Mouse (Mus musculus): ENCODE measurements at regions not wholly inside any gene's neighbourhood (a gene's known extent, or its start where the extent isn't known, plus 50 kb on each side); places are given as distances from the start of the nearest gene placed in this dataset.

DNA sequence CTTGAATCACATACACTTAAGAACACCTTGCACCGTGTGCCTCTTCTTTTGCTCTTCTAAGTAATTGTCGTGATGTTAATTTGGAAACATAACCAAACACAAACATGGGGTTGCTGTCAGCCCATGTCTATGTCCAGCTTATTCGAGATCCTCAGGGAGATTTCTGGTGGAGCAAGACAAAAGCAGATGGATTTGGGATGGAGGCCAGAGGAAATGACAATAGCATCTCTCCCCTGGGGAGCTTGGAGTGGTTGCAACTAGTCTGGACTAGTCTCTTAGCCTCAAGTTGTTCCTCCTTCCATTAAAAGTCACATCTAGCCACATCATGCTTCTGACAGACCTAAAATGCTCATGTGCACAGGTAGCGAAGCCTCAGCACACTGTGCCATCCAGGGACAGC lies 161.0 kb downstream of the Tomm20 start:
- no peak overlapping the region for H3K9ac ChIP-seq (ENCODE audit: low read length)
- no peaks in the 10 kb centered on the region for H3K27me3 ChIP-seq (ENCODE audit: control insufficient read depth, insufficient read depth, low read length)
- H3K9me3 ChIP-seq (ENCODE audit: control insufficient read depth, low read length) = no peaks in the 10 kb centered on the region
- ATAC-seq (ENCODE audit: insufficient read depth, low FRiP score, low TSS enrichment) (no peak), DNase-seq (ENCODE audit: low spot score) (no peak)
- H3K4me3 ChIP-seq (ENCODE audit: low read depth, low read length) = no peak overlapping the region
- 89% methylated on average over 4 of the region's 4 CpGs for WGBS
- no peaks in the 10 kb centered on the region for H3K4me1 ChIP-seq (ENCODE audit: control insufficient read depth, insufficient read depth, low read length)
- H3K36me3 ChIP-seq (ENCODE audit: control insufficient read depth, insufficient read depth, low read length) = no peaks in the 10 kb centered on the region
- H3K4me2 ChIP-seq (ENCODE audit: low read depth) = no peak overlapping the region
- no peak overlapping the region for H3K27ac ChIP-seq (ENCODE audit: low read depth, low read length)

DNA sequence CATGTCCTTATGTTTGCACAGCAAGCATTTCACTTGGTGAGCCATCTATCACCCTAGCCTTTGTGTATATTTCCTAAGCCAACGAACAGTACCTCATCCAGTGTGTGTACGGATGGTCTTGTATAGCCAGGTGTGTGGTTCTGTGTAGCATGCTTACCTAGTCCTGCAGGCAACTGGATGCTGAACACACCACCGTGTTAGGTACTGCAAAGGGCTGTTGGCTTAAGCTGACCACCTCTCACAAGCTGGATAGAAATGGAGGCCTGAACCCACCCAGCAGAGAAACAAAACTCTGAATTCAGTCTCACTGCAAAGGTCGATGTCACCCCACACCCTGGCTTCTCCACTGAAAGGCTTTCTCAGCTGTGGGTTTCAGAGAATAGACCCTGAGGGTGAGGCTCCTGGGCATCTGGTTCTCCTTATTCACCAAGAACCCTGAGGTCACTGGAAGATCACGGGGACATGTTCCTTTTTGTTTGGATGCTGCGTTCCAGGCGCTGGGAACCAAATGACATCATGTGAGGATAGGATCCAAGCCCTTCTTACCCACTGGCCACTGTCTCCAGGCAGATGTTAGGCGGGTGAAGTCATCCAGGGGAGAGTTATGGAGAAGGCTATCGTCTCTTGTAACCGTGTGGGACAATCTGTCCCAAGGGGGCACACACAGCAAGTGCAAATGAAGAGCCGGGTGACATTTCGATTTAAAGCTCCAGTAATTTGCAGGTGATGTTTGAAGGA lies 161.8 kb downstream of the Tomm20 start:
- no peak for ATAC-seq (ENCODE audit: insufficient read depth, low FRiP score, low TSS enrichment)
- no peak overlapping the region for H3K27ac ChIP-seq (ENCODE audit: low read depth, low read length)

DNA sequence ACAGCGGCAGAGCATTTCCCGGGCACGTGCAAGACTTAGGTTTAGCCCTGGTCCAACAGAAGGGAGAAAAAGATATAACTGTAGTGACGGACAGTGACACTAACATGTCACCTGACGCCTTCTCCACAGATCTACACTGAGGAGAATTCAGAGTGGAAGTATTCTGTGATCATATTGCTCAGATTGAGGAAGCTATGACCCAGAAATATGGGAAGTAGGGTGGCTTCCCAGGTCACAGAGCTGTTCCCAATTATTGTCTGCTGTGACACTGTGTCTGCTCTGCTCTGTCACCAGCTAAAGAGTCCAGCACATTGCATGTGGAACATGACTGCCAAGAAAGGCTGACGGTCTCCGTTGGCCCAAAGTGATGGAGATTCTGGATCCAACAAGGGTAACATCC lies 167.0 kb downstream of the Tomm20 start:
- Histone ChIP-seq H3K27me3 (ENCODE audit: control insufficient read depth, insufficient read depth, low read length) (no peaks in the 10 kb centered on the region), H3K9ac (ENCODE audit: low read length) (no peak overlapping the region), H3K36me3 (ENCODE audit: control insufficient read depth, insufficient read depth, low read length) (no peaks in the 10 kb centered on the region), H3K4me2 (ENCODE audit: low read depth) (no peak overlapping the region), H3K4me1 (ENCODE audit: control insufficient read depth, insufficient read depth, low read length) (no peaks in the 10 kb centered on the region), H3K27ac (ENCODE audit: low read depth, low read length) (no peak overlapping the region), H3K9me3 (ENCODE audit: control insufficient read depth, low read length) (no peaks in the 10 kb centered on the region), H3K4me3 (ENCODE audit: low read depth, low read length) (no peak overlapping the region)
- no peak for ATAC-seq (ENCODE audit: insufficient read depth, low FRiP score, low TSS enrichment)
- 95% methylated on average over 7 of the region's 7 CpGs for WGBS
- DNase-seq (ENCODE audit: low spot score) = no peak

More for the DNA sequence above, 161.8 kb downstream of the Tomm20 start:
- Histone ChIP-seq H3K9ac (ENCODE audit: low read length) (no peak overlapping the region), H3K27me3 (ENCODE audit: control insufficient read depth, insufficient read depth, low read length) (no peaks in the 10 kb centered on the region), H3K4me1 (ENCODE audit: control insufficient read depth, insufficient read depth, low read length) (no peaks in the 10 kb centered on the region), H3K9me3 (ENCODE audit: control insufficient read depth, low read length) (no peaks in the 10 kb centered on the region), H3K4me2 (ENCODE audit: low read depth) (no peak overlapping the region), H3K36me3 (ENCODE audit: control insufficient read depth, insufficient read depth, low read length) (no peaks in the 10 kb centered on the region), H3K4me3 (ENCODE audit: low read depth, low read length) (no peak overlapping the region)
- 77% methylated on average over 12 of the region's 12 CpGs for WGBS
- no peak for DNase-seq (ENCODE audit: low spot score)

DNA sequence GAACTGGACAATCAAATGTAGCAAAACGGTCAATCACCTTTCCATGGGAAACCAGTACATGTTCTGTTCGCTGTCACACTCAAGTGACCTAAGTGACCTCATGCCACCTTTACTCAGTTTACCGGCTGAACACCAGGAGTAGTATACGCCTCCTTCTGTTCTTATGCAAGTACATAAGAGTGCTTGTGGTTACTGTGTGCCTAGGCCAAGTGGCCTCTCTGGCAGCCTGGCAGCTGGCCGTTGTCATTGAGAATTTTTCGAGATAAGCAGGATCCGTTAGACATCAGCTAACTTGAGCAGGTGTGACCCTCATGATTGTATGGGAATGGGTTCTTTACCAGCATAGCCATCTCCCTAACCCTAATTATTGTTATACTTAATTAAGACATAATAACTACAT lies 167.5 kb downstream of the Tomm20 start:
- Histone ChIP-seq H3K36me3 (ENCODE audit: control insufficient read depth, insufficient read depth, low read length) (no peaks in the 10 kb centered on the region), H3K27ac (ENCODE audit: low read depth, low read length) (no peak overlapping the region), H3K9ac (ENCODE audit: low read length) (no peak overlapping the region), H3K9me3 (ENCODE audit: control insufficient read depth, low read length) (no peaks in the 10 kb centered on the region), H3K27me3 (ENCODE audit: control insufficient read depth, insufficient read depth, low read length) (no peaks in the 10 kb centered on the region), H3K4me3 (ENCODE audit: low read depth, low read length) (no peak overlapping the region), H3K4me1 (ENCODE audit: control insufficient read depth, insufficient read depth, low read length) (no peaks in the 10 kb centered on the region), H3K4me2 (ENCODE audit: low read depth) (no peak overlapping the region)
- WGBS = 95% methylated on average over 7 of the region's 7 CpGs
- DNase-seq (ENCODE audit: low spot score) (no peak), ATAC-seq (ENCODE audit: insufficient read depth, low FRiP score, low TSS enrichment) (no peak)

DNA sequence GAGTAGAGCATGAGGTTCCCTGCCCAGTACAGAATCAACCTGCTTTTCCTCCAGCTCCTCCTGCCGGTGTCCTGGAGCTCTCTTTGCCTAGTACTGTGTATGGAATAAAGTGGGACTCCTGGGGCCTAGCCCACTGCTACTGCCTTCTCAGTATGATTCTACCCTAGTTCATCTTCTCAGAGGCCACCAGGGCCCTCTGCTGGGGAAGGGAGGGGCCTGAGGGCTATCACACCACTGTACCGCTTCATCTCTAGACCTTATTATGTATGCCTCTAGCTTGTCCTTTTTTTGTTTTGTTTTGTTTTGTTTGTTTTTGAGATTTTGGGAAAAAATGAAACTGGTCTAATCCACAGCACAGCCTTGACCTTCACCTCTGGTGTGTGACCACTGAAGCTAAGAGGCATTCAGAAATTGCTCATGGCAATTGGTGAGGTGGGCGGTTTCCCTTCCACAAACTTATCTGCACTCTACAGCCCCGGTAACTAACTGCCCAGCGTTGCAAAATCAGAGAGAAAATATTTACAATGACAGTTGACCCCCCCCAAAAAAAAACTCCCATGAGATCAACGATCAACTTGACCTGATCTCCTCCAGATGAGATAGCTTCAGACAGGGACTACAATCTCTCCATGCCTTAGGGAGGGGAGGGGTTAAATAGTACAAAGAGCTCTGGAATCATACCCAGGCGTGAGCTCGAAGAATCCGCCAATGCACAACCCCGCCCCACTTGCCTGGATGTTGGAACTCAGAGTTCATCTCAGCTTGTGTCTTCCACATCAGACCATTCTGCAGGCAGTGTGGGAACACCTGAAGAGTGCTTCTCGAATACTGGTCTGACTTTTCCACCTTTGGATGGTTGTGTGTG lies 168.8 kb downstream of the Tomm20 start:
- ATAC-seq (ENCODE audit: insufficient read depth, low FRiP score, low TSS enrichment) (no peak), DNase-seq (ENCODE audit: low spot score) (no peak)
- H3K4me2 ChIP-seq (ENCODE audit: low read depth) = no peak overlapping the region
- no peak overlapping the region for H3K27ac ChIP-seq (ENCODE audit: low read depth, low read length)
- H3K36me3 ChIP-seq (ENCODE audit: control insufficient read depth, insufficient read depth, low read length) = no peaks in the 10 kb centered on the region
- no peak overlapping the region for H3K4me3 ChIP-seq (ENCODE audit: low read depth, low read length)
- 88% methylated on average over 11 of the region's 11 CpGs for WGBS
- H3K9ac ChIP-seq (ENCODE audit: low read length) = no peak overlapping the region
- no peaks in the 10 kb centered on the region for H3K27me3 ChIP-seq (ENCODE audit: control insufficient read depth, insufficient read depth, low read length)
- H3K9me3 ChIP-seq (ENCODE audit: control insufficient read depth, low read length) = no peaks in the 10 kb centered on the region
- H3K4me1 ChIP-seq (ENCODE audit: control insufficient read depth, insufficient read depth, low read length) = no peaks in the 10 kb centered on the region

DNA sequence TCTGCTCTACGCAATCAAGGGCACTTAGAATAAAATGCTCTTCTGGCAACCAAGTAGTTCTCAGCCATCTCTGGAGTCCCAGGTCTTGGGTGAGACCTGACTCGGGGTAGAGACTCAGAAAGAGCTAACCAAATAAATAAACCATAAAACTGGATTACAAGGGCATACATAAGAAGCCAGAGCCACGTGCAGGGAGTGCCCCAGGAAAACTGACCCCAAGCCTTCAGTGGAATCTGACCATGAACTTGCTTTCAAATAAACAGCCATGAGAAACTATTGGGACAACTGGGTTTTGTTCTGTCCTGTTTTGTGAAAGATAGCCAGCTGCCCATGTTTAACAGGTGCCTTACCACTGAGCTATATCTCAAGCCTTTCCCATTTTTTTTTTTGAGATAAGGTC lies 170.3 kb downstream of the Tomm20 start:
- Histone ChIP-seq H3K4me3 (ENCODE audit: low read depth, low read length) (no peak overlapping the region), H3K27me3 (ENCODE audit: control insufficient read depth, insufficient read depth, low read length) (no peaks in the 10 kb centered on the region), H3K9ac (ENCODE audit: low read length) (no peak overlapping the region), H3K4me1 (ENCODE audit: control insufficient read depth, insufficient read depth, low read length) (no peaks in the 10 kb centered on the region), H3K36me3 (ENCODE audit: control insufficient read depth, insufficient read depth, low read length) (no peaks in the 10 kb centered on the region), H3K27ac (ENCODE audit: low read depth, low read length) (no peak overlapping the region), H3K4me2 (ENCODE audit: low read depth) (no peak overlapping the region), H3K9me3 (ENCODE audit: control insufficient read depth, low read length) (no peaks in the 10 kb centered on the region)
- ATAC-seq (ENCODE audit: insufficient read depth, low FRiP score, low TSS enrichment) (no peak), DNase-seq (ENCODE audit: low spot score) (no peak)
- WGBS = 72% methylated on average over 3 of the region's 3 CpGs

DNA sequence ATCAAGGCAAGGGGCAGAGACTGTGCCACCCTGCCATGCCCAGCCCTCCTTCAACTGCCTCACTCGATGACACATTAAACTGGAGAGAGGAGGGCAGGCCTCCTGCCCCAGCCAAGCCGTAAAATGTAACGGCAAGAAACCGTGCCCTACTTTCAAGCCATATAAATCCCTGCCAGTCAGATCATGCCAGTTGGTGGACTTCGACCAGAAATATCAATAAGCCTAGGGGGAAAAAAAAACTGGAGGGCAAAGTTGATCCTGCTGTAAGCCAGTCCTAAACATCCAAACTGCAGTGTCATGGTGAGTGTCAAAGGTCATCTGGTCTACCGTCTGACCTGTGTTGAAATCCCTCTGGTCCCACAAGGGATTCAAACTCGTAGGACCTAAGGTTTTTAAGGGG lies 170.8 kb downstream of the Tomm20 start:
- ATAC-seq (ENCODE audit: insufficient read depth, low FRiP score, low TSS enrichment) (no peak), DNase-seq (ENCODE audit: low spot score) (no peak)
- Histone ChIP-seq H3K4me3 (ENCODE audit: low read depth, low read length) (no peak overlapping the region), H3K27ac (ENCODE audit: low read depth, low read length) (no peak overlapping the region), H3K4me2 (ENCODE audit: low read depth) (no peak overlapping the region), H3K4me1 (ENCODE audit: control insufficient read depth, insufficient read depth, low read length) (no peaks in the 10 kb centered on the region), H3K9ac (ENCODE audit: low read length) (no peak overlapping the region), H3K36me3 (ENCODE audit: control insufficient read depth, insufficient read depth, low read length) (no peaks in the 10 kb centered on the region), H3K9me3 (ENCODE audit: control insufficient read depth, low read length) (no peaks in the 10 kb centered on the region), H3K27me3 (ENCODE audit: control insufficient read depth, insufficient read depth, low read length) (no peaks in the 10 kb centered on the region)
- WGBS = 76% methylated on average over 7 of the region's 7 CpGs

DNA sequence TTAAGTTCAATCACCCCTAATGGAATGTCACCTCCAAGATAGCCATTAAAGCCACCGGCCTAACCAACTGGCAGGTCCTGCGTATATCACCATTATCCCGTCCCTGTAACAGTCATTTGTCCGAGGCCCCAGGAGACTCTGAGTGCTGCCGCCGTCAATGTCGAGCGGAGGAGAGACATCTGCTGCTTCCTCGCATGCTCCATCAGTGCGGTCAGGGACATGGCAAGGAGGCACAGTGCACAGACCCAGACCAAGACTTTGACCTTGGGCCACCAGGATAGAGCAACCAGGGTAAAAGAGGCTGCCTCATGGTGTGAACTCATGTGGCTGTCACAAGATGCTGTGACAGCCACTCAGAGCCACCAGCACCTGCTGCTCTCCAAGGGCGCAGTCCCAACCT lies 172.9 kb downstream of the Tomm20 start:
- no peak for ATAC-seq (ENCODE audit: insufficient read depth, low FRiP score, low TSS enrichment)
- Histone ChIP-seq H3K27ac (ENCODE audit: low read depth, low read length) (no peak overlapping the region), H3K4me3 (ENCODE audit: low read depth, low read length) (no peak overlapping the region), H3K9me3 (ENCODE audit: control insufficient read depth, low read length) (no peaks in the 10 kb centered on the region), H3K4me2 (ENCODE audit: low read depth) (no peak overlapping the region), H3K9ac (ENCODE audit: low read length) (no peak overlapping the region), H3K36me3 (ENCODE audit: control insufficient read depth, insufficient read depth, low read length) (no peaks in the 10 kb centered on the region), H3K4me1 (ENCODE audit: control insufficient read depth, insufficient read depth, low read length) (no peaks in the 10 kb centered on the region), H3K27me3 (ENCODE audit: control insufficient read depth, insufficient read depth, low read length) (no peaks in the 10 kb centered on the region)
- no peak for DNase-seq (ENCODE audit: low spot score)
- 73% methylated on average over 11 of the region's 11 CpGs for WGBS

DNA sequence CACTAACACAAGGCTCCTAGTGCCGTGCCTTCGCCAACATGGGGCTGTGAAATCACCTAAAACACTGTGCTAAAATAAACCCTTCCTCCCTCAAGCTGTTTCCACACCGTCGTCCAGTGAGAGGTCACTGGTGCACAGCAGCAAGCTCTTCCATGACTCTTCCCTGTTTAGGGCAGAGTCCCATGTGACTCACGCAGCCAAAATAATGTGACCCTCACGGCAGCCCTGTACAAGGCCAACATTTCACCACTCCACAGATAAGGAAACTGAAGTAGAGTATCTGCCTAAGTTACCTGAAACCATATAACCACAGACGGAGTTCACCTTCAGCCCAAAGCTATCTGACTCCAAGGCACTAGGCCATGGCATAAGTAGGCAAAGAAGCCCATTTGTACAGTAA lies 173.4 kb downstream of the Tomm20 start:
- Histone ChIP-seq H3K9ac (ENCODE audit: low read length) (no peak overlapping the region), H3K9me3 (ENCODE audit: control insufficient read depth, low read length) (no peaks in the 10 kb centered on the region), H3K36me3 (ENCODE audit: control insufficient read depth, insufficient read depth, low read length) (no peaks in the 10 kb centered on the region), H3K4me2 (ENCODE audit: low read depth) (no peak overlapping the region), H3K27me3 (ENCODE audit: control insufficient read depth, insufficient read depth, low read length) (no peaks in the 10 kb centered on the region), H3K4me1 (ENCODE audit: control insufficient read depth, insufficient read depth, low read length) (no peaks in the 10 kb centered on the region), H3K27ac (ENCODE audit: low read depth, low read length) (no peak overlapping the region), H3K4me3 (ENCODE audit: low read depth, low read length) (no peak overlapping the region)
- DNase-seq (ENCODE audit: low spot score) (no peak), ATAC-seq (ENCODE audit: insufficient read depth, low FRiP score, low TSS enrichment) (no peak)
- WGBS = 85% methylated on average over 7 of the region's 7 CpGs

Data from neural tube, embryonic 11.5 days (tissue).